Mouse (Mus musculus) limb, embryonic 11.5 days (tissue): Measurements from ENCODE around the gene Prph2. TPM values are rescaled to one million over a fixed set of nuclear protein-coding genes. Genes with fewer than 3 reads are reported as not detected.

ENCODE experiments used
- ATAC-seq: fragments of 200-750 bp; cut with Nextera tagmentation; 2 replicates; pipeline ENCODE4 v1.8.0; 2017; ENCODE audit warnings: low read depth; ENCODE audit not compliant: insufficient number of reproducible peaks, low FRiP score, low TSS enrichment
- DNase-seq: peaks from one replicate; pipeline ENCODE4 v3.0.0-alpha.2; 2015; ENCODE audit warnings: low spot score
- H3K27ac ChIP-seq: fragments of 300-500 bp; sonication (generic); replicated peaks from 2 replicates; pipeline ENCODE4 v1.5.1; 2014; ENCODE audit warnings: low read depth, mild to moderate bottlenecking, low read length
- H3K27me3 ChIP-seq: fragments of 300-500 bp; sonication (generic); 2 replicates; pipeline ENCODE4 v1.6.1; 2014; ENCODE audit warnings: mild to moderate bottlenecking, low read length, mixed read lengths; ENCODE audit not compliant: control insufficient read depth, insufficient read depth
- H3K36me3 ChIP-seq: fragments of 300-500 bp; sonication (generic); 2 replicates; pipeline ENCODE4 v1.6.1; 2014; ENCODE audit warnings: mild to moderate bottlenecking, low read length, moderate library complexity, mixed read lengths; ENCODE audit not compliant: control insufficient read depth, insufficient read depth
- H3K4me1 ChIP-seq: fragments of 300-500 bp; sonication (generic); 2 replicates; pipeline ENCODE4 v1.6.1; 2014; ENCODE audit warnings: low read length, mixed read lengths; ENCODE audit not compliant: control insufficient read depth, insufficient read depth
- H3K4me2 ChIP-seq: fragments of 300-500 bp; sonication (generic); 2 replicates; pipeline ENCODE4 v1.6.1; 2014; ENCODE audit warnings: low read depth, mild to moderate bottlenecking, moderate library complexity; ENCODE audit not compliant: severe bottlenecking
- H3K4me3 ChIP-seq: fragments of 300-500 bp; sonication (generic); 2 replicates; pipeline ENCODE4 v1.5.1; 2014; ENCODE audit warnings: low read depth, low read length
- H3K9ac ChIP-seq: fragments of 300-500 bp; sonication (generic); 2 replicates; pipeline ENCODE4 v1.6.1; 2014; ENCODE audit warnings: mild to moderate bottlenecking, low read length
- H3K9me3 ChIP-seq: fragments of 300-500 bp; sonication (generic); 2 replicates; pipeline ENCODE4 v1.6.1; 2016; ENCODE audit warnings: low read length; ENCODE audit not compliant: control insufficient read depth
- WGBS: fragments of 180-500 bp; shearing (Covaris S2); extraction: QIAGEN DNeasy Blood & Tissue Kit; methylation state at CpG from one replicate; pipeline ENCODE4 v1.1.7; 2014; 5-methylcytosine and 5-hydroxymethylcytosine counted together
- polyA plus RNA-seq: library from polyadenylated mRNA; unstranded; fragments of >200 nt; fragmentation: Nextera tagmentation; extraction: Ambion mirVana; gene quantifications from 2 replicates; pipeline ENCODE4 v1.2.1, GENCODE M21; 2014

Prph2 gene
- not detected in 2 replicates for polyA plus RNA-seq

- no peak for DNase-seq
- H3K36me3 ChIP-seq: no peaks in the 10 kb centered on the region
- ATAC-seq: no peak
- no peak within 1 kb of the TSS for H3K27ac ChIP-seq
- no peaks in the 10 kb centered on the region for H3K4me1 ChIP-seq
- no peak within 1 kb of the TSS for H3K9ac ChIP-seq
- no peaks in the 10 kb centered on the region for H3K9me3 ChIP-seq
- H3K4me2 ChIP-seq: no peak within 1 kb of the TSS
- WGBS: 89% methylated on average over 10 of the region's 10 CpGs
- no peaks in the 10 kb centered on the region for H3K27me3 ChIP-seq
- H3K4me3 ChIP-seq: no peak within 1 kb of the TSS
Observed at GRCm38 (mm10) chr17:46910186-46910585, at the start of gene Prph2. TSS of gene Prph2 (plus strand) at chr17:46910459.

- ATAC-seq (no peak), DNase-seq (no peak)
- no peaks in the 10 kb centered on the region for H3K9me3 ChIP-seq
- WGBS: 71% methylated on average over 7 of the region's 7 CpGs
- no peak overlapping the region for H3K27ac ChIP-seq
- no peak overlapping the region for H3K9ac ChIP-seq
- H3K4me1 ChIP-seq: no peaks in the 10 kb centered on the region
- no peak overlapping the region for H3K4me2 ChIP-seq
- H3K27me3 ChIP-seq: no peaks in the 10 kb centered on the region
- no peak overlapping the region for H3K4me3 ChIP-seq
- no peaks in the 10 kb centered on the region for H3K36me3 ChIP-seq
Observed at GRCm38 (mm10) chr17:46864566-46865195, 45.6 kb upstream of the Prph2 start.

GRCm38 (mm10) chr17:46866836-46867235 lies 43.4 kb upstream of the Prph2 start:
- H3K9ac ChIP-seq: no peak overlapping the region
- H3K4me1 ChIP-seq: no peaks in the 10 kb centered on the region
- H3K27me3 ChIP-seq: no peaks in the 10 kb centered on the region
- H3K36me3 ChIP-seq: no peaks in the 10 kb centered on the region
- WGBS: 88% methylated on average over 12 of the region's 12 CpGs
- H3K27ac ChIP-seq: no peak overlapping the region
- H3K4me3 ChIP-seq: no peak overlapping the region
- DNase-seq (no peak), ATAC-seq (no peak)
- H3K4me2 ChIP-seq: no peak overlapping the region
- H3K9me3 ChIP-seq: no peaks in the 10 kb centered on the region

- H3K4me1 ChIP-seq: no peaks in the 10 kb centered on the region
- H3K4me3 ChIP-seq: no peak overlapping the region
- H3K9me3 ChIP-seq: no peaks in the 10 kb centered on the region
- ATAC-seq (no peak), DNase-seq (no peak)
- WGBS: 90% methylated on average over 5 of the region's 5 CpGs
- no peaks in the 10 kb centered on the region for H3K27me3 ChIP-seq
- no peak overlapping the region for H3K4me2 ChIP-seq
- no peak overlapping the region for H3K27ac ChIP-seq
- H3K9ac ChIP-seq: no peak overlapping the region
- H3K36me3 ChIP-seq: no peaks in the 10 kb centered on the region
Observed at GRCm38 (mm10) chr17:46870204-46870798, 40.0 kb upstream of the Prph2 start.

- no peaks in the 10 kb centered on the region for H3K9me3 ChIP-seq
- H3K27me3 ChIP-seq: no peaks in the 10 kb centered on the region
- H3K4me2 ChIP-seq: no peak overlapping the region
- no peaks in the 10 kb centered on the region for H3K36me3 ChIP-seq
- DNase-seq (no peak), ATAC-seq (no peak)
- H3K27ac ChIP-seq: no peak overlapping the region
- no peak overlapping the region for H3K9ac ChIP-seq
- H3K4me1 ChIP-seq: no peaks in the 10 kb centered on the region
- WGBS: 56% methylated on average over 1 of the region's 1 CpGs
- H3K4me3 ChIP-seq: no peak overlapping the region
Observed at GRCm38 (mm10) chr17:46870913-46871312, 39.3 kb upstream of the Prph2 start.

- no peaks in the 10 kb centered on the region for H3K9me3 ChIP-seq
- no peak overlapping the region for H3K4me2 ChIP-seq
- no peaks in the 10 kb centered on the region for H3K36me3 ChIP-seq
- H3K27ac ChIP-seq: no peak overlapping the region
- DNase-seq: no peak
- no peak for ATAC-seq
- H3K27me3 ChIP-seq: no peaks in the 10 kb centered on the region
- H3K4me3 ChIP-seq: no peak overlapping the region
- H3K4me1 ChIP-seq: no peaks in the 10 kb centered on the region
- 68% methylated on average over 7 of the region's 7 CpGs for WGBS
- no peak overlapping the region for H3K9ac ChIP-seq
Observed at GRCm38 (mm10) chr17:46872806-46873205, 37.5 kb upstream of the Prph2 start.

- Histone ChIP-seq H3K9ac (no peak overlapping the region), H3K27ac (no peak overlapping the region), H3K9me3 (no peaks in the 10 kb centered on the region), H3K36me3 (no peaks in the 10 kb centered on the region), H3K4me2 (no peak overlapping the region), H3K4me1 (no peaks in the 10 kb centered on the region), H3K4me3 (no peak overlapping the region), H3K27me3 (no peaks in the 10 kb centered on the region)
- WGBS: 44% methylated on average over 10 of the region's 10 CpGs
- ATAC-seq (no peak), DNase-seq (no peak)
Observed at GRCm38 (mm10) chr17:46874133-46874532, 36.1 kb upstream of the Prph2 start.

GRCm38 (mm10) chr17:46875626-46876025 lies 34.6 kb upstream of the Prph2 start:
- no peak overlapping the region for H3K4me2 ChIP-seq
- H3K27me3 ChIP-seq: no peaks in the 10 kb centered on the region
- no peak overlapping the region for H3K4me3 ChIP-seq
- DNase-seq (no peak), ATAC-seq (no peak)
- H3K27ac ChIP-seq: no peak overlapping the region
- H3K9me3 ChIP-seq: no peaks in the 10 kb centered on the region
- no peaks in the 10 kb centered on the region for H3K36me3 ChIP-seq
- no peak overlapping the region for H3K9ac ChIP-seq
- no peaks in the 10 kb centered on the region for H3K4me1 ChIP-seq
- 75% methylated on average over 3 of the region's 3 CpGs for WGBS
